Mouse (Mus musculus): ENCODE results near the gene Nagk.
A peak's percentile ranks its signal among the peaks of the same experiment; 100 is the strongest.
"Not testable (repeated sequence)": the region's sequence is repeated elsewhere in the genome, so short reads cannot be mapped to it uniquely, and the experiment has no call there.

Gene Nagk

GRCm38 (mm10) chr6:83794760-83795296 lies at the start of gene Nagk:
Gene Nagk, plus strand, starts transcription at chr6:83794982.
- peak; percentile 94 for DNase-seq (ENCODE audit: low spot score)

GRCm38 (mm10) chr6:83745466-83745865 lies 49.3 kb upstream of the Nagk start:
- no peak for DNase-seq (ENCODE audit: low spot score)

- DNase-seq (ENCODE audit: low spot score) = no peak
Measured at GRCm38 (mm10) chr6:83749286-83749685, 45.5 kb upstream of the Nagk start.

GRCm38 (mm10) chr6:83750171-83750684 lies 44.6 kb upstream of the Nagk start:
- peak; percentile 54 for DNase-seq (ENCODE audit: low spot score)

GRCm38 (mm10) chr6:83756051-83756450 lies 38.7 kb upstream of the Nagk start:
- DNase-seq (ENCODE audit: low spot score) = no peak

- DNase-seq (ENCODE audit: low spot score) = no peak
Measured at GRCm38 (mm10) chr6:83762344-83762743, 32.4 kb upstream of the Nagk start, which contains the start of gene Ankrd53. Gene Ankrd53, plus strand, starts transcription at chr6:83762644.

- DNase-seq (ENCODE audit: low spot score) = no peak
Measured at GRCm38 (mm10) chr6:83762880-83763431, 31.8 kb upstream of the Nagk start.

GRCm38 (mm10) chr6:83766982-83767381 lies 27.8 kb upstream of the Nagk start:
- DNase-seq (ENCODE audit: low spot score) = no peak

DNA sequence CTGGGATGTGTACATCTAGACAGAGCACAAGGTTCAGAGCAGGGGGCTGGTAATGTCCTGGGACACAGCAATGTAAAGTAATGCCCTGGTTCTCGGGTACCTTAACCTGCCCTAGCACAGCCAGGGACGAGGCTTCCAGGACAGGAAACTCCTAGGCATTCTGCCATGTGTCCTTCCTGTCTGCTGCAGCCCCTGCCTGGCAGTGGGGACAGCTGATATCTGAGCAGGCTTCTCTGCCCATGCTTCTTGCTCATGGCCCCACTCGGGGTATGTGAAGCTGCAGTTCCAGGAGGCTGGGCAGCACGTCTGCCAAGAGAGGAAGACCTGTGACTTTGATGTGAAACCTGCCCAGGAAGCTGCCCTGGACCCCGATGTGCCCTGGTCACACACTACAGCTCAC lies 26.3 kb upstream of the Nagk start:
- no peak for DNase-seq (ENCODE audit: low spot score)

DNA sequence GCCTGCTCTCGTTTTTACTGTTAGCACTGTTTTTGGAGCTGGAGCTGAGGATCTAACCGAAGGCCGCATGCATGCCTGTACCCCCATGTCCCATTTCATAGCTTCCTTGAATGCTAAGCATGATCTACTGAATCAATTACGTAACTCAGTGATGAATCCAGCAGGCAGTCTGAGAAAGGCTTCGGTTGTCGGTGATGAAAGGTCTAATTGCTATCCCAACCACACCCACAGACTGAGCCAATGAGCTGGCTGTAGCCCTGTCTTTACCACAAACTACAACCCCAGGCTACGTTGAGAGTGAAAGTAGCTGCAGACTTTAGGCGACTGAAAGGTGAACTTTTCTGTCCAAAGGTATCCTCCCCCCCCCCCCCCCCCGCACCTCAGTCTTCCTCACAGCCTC lies 20.7 kb upstream of the Nagk start:
- no peak for DNase-seq (ENCODE audit: low spot score)

DNA sequence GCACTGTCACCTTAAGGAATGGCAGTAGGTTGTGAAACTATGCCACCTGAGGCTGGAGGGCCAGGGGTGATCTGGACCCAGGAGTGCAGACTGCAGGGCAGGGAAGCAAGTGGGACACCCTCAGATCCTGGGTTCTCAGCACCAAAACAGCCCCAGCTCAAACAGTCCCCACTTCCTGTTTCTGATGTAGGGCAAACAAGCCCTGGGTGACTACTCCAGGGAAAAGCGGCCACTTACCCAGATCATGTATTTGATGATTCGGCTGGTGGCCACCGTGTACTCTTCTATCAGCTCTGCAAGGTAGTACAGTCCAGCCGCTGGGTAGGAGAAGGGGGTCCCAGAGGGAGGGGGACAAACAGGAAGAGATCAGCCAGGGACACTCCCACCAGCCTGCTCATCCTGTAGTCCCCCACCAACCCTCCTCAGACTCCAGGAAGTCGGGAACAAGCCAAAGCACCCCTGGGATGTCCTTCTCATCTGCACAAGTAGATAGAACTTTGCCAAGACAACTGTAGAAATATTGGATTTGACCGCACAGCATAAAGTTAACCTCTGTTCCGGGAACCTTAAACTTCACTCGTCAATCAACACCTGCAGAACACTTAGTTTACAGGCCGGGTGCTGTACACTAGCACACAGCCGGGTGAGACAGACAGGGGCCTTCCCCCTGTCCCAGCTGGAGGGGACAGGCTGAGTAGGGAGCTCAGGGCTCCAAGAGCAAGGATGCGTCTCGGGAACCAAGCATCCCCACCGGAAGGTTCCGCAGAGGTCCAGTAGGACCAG lies 19.8 kb upstream of the Nagk start:
- no peak for DNase-seq (ENCODE audit: low spot score)

GRCm38 (mm10) chr6:83775638-83776293 lies 19.0 kb upstream of the Nagk start, which contains the start of gene Tex261:
Gene Tex261, minus strand, starts transcription at chr6:83775813.
- DNase-seq (ENCODE audit: low spot score) = peak; percentile 91

- no peak for DNase-seq (ENCODE audit: low spot score)
Measured at GRCm38 (mm10) chr6:83778306-83778705, 16.5 kb upstream of the Nagk start.

DNA sequence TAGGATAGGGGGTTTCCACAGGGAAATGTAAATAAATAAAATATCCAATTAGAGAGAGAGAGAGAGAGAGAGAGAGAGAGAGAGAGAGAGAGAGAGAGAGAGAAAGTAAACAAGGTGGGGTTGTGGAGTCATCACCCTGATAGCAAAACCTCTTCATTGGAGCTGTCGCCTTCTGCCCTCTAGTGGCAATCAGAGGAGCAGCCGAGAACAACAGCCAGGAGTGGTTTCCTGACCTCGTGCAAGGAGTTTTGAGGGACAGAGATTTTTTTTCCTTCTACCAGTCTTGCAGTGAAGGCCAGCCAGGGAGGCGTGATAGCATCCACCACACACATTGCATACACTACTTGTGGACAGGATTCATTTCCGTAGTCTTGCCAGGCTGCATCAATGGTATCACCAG lies 15.8 kb upstream of the Nagk start:
- peak; percentile 68 for DNase-seq (ENCODE audit: low spot score)

DNA sequence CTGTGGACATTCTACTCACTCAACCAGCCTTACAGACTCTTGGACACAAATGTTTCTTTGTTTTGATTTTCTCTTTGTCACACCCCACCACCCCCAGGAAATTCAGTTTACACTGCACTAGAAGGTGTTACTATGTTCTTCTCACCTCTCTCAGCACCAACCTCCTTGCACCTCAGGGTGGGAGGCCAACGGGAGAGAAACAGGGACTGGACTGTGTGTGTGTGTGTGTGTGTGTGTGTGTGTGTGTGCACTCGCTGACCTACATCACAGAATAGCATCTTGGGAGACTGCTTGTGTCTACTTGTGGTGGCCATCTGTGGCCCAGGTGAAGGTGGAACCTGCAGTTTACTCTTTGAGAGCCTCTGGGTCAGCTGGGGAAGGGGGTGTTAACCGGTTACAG lies 8.4 kb upstream of the Nagk start:
- no peak for DNase-seq (ENCODE audit: low spot score)

DNA sequence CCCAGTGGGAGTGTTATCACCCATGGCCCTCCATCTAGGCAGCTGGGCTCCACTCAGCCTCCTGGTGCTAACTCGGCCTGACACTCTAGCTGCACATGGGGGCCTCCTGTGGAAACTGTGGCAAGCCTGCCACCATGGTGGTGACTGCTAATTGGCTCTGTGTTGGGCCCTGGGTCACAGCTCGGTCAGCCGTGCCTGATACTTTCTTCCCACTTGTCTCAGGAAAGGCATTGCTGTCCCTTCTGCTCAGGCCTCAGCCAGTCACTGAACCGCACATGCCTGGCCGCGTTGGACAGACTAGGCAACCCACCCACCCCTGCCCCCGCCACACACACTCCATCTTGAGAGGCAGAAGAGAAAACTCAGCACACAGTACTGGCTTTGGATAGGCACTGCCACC lies 6.2 kb upstream of the Nagk start:
- no peak for DNase-seq (ENCODE audit: low spot score)

GRCm38 (mm10) chr6:83790533-83790932 lies 4.2 kb upstream of the Nagk start:
- not testable (repeated sequence) for DNase-seq (ENCODE audit: low spot score)

DNA sequence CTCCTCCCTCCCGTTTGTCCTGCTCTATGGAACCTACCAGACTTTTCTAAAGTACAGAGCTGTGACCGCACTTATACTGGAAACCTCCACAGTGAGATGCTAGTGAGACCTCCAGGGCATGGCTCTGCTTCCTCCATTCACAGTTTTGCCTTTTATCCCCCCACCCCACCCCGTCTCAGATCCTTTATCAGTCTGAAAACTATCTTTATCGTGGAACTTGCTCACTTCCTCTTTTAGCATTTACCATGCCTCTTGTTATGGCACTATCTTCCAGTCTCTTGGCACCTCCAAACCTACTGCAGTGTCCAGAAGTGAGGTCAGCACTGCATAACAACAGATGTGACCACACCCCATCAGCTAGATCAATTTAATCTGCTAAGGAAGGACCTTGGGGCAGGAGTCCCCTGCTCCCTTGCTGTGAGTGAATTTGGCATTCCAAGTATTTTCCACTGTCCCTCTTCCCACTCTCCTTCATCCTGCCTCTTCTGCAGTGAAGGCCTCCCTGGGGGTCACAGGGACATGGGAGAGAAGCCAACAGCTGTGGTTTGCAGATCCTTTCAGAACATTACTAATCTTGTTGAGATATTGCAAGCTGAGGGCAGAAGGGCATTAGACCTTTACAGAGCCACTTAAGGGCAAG lies 3.4 kb upstream of the Nagk start:
- DNase-seq (ENCODE audit: low spot score) = no peak

DNA sequence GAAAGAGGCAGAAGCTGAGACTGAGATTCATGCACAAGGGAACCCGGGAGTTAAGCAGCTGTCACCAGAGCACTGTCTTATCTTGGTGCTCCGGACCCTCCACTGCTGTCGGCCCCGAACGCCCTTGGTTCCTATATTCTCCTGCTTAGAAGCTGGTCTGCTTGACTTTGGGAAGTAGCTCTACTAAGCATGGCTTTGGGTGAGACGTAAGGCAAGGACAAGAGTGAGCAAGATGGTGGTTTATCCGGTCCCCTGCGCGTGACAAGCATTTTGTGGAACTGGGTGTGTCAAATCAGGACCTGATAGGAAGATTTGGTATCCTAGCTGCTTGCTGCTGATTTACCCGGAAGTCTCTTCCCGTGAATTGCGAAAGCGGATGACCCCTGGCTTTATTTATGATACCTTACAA lies 714 bp downstream of the Nagk start:
- peak; percentile 61 for DNase-seq (ENCODE audit: low spot score)

GRCm38 (mm10) chr6:83796686-83797085 lies 1.9 kb downstream of the Nagk start:
- no peak for DNase-seq (ENCODE audit: low spot score)

GRCm38 (mm10) chr6:83802033-83802432 lies 7.3 kb downstream of the Nagk start:
- no peak for DNase-seq (ENCODE audit: low spot score)

GRCm38 (mm10) chr6:83802846-83803245 lies 8.1 kb downstream of the Nagk start:
- no peak for DNase-seq (ENCODE audit: low spot score)

Data from lung, postnatal 25 days (tissue).